Mouse (Mus musculus) liver, embryonic 12.5 days (tissue): ENCODE data around the gene Plagl1. TPM values are rescaled to one million over a fixed set of nuclear protein-coding genes. Genes with fewer than 3 reads are reported as not detected.

Experiments
- ATAC-seq: fragments of 200-750 bp; cut with Nextera tagmentation; 2 replicates; pipeline ENCODE4 v1.8.0; 2017; ENCODE audit warnings: moderate number of reproducible peaks, mild to moderate bottlenecking, moderate library complexity
- H3K27ac ChIP-seq: fragments of 300-500 bp; sonication (generic); 2 replicates; pipeline ENCODE4 v1.5.1; 2016; ENCODE audit warnings: mild to moderate bottlenecking
- H3K27me3 ChIP-seq: fragments of 300-500 bp; sonication (generic); replicated peaks from 2 replicates; pipeline ENCODE4 v1.6.1; 2016; ENCODE audit warnings: mild to moderate bottlenecking, moderate library complexity
- H3K36me3 ChIP-seq: fragments of 300-500 bp; sonication (generic); 2 replicates; pipeline ENCODE4 v1.6.1; 2016; ENCODE audit warnings: mild to moderate bottlenecking, moderate library complexity
- H3K4me1 ChIP-seq: fragments of 300-500 bp; sonication (generic); 2 replicates; pipeline ENCODE4 v1.6.1; 2016
- H3K4me2 ChIP-seq: fragments of 300-500 bp; sonication (generic); 2 replicates; pipeline ENCODE4 v1.6.1; 2016; ENCODE audit warnings: mild to moderate bottlenecking, moderate library complexity
- H3K4me3 ChIP-seq: fragments of 300-500 bp; sonication (generic); 2 replicates; pipeline ENCODE4 v1.5.1; 2016; ENCODE audit warnings: mild to moderate bottlenecking, moderate library complexity
- H3K9ac ChIP-seq: fragments of 300-500 bp; sonication (generic); 2 replicates; pipeline ENCODE4 v1.6.1; 2016; ENCODE audit warnings: mild to moderate bottlenecking, moderate library complexity
- H3K9me3 ChIP-seq: fragments of 300-500 bp; sonication (generic); replicated peaks from 2 replicates; pipeline ENCODE4 v1.6.1; 2016; ENCODE audit warnings: mild to moderate bottlenecking, moderate library complexity
- WGBS: fragments of 180-500 bp; shearing (Covaris S2); methylation state at CpG from one replicate; pipeline ENCODE4 v1.1.7; 2016; ENCODE audit not compliant: insufficient replicate concordance; 5-methylcytosine and 5-hydroxymethylcytosine counted together
- polyA plus RNA-seq: library from polyadenylated mRNA; unstranded; fragments of >200 nt; fragmentation: Nextera tagmentation; extraction: Ambion mirVana; gene quantifications from 2 replicates; pipeline ENCODE4 v1.2.1, GENCODE M21; 2016

Gene Plagl1
- polyA plus RNA-seq, 1 experiment from 2014 or later = 55.7 TPM

DNA sequence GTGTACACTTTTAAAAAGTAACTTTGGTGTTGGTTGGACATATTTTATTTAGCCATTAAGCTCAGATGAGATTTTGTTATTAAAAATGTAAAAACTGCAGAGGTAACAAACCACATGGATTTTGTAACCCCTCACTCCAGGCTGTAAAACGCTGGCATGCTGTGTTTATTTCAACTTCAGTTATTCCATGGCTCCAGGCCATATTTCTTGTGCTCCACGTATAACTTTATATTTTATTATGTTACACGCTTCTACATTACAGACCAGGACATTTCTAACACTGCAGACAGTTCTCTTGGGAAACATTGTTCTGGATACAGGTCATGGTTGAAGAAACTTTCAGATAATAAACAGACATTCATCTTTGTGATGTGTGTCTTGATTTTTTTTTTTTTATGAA, 32.7 kb downstream of the Plagl1 start:
- no peak overlapping the region for H3K9ac ChIP-seq
- H3K4me2 ChIP-seq = no peak overlapping the region
- WGBS = 62% methylated on average over 3 of the region's 3 CpGs
- no peak overlapping the region for H3K27ac ChIP-seq
- no peaks in the 10 kb centered on the region for H3K4me1 ChIP-seq
- no peaks in the 10 kb centered on the region for H3K36me3 ChIP-seq
- H3K4me3 ChIP-seq = no peak overlapping the region
- peaks cover 36% of the 10 kb centered on the region for H3K27me3 ChIP-seq
- H3K9me3 ChIP-seq = peaks cover 4% of the 10 kb centered on the region; the same call in 1 of the 2 replicates
- ATAC-seq = no peak

DNA sequence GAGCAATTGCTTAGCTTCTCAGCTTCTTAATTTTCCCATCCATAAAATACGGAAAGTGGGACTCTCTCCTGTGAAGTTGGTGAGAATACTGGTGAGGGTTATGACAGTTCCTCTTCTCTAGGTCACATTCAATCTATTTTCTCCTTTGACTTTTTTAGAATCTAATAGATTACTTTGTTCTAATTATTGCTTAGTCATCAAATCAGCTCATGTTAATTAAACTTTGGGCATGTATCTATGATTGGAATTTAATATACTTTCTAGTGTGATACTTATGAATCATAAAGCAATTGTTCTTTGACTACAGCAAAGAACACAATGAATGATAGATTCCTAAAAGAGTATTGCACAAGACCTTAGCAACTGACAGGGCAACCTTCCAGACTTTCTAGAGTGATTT, 38.6 kb downstream of the Plagl1 start:
- no peaks in the 10 kb centered on the region for H3K36me3 ChIP-seq
- 43% methylated on average over 1 of the region's 1 CpGs for WGBS

DNA sequence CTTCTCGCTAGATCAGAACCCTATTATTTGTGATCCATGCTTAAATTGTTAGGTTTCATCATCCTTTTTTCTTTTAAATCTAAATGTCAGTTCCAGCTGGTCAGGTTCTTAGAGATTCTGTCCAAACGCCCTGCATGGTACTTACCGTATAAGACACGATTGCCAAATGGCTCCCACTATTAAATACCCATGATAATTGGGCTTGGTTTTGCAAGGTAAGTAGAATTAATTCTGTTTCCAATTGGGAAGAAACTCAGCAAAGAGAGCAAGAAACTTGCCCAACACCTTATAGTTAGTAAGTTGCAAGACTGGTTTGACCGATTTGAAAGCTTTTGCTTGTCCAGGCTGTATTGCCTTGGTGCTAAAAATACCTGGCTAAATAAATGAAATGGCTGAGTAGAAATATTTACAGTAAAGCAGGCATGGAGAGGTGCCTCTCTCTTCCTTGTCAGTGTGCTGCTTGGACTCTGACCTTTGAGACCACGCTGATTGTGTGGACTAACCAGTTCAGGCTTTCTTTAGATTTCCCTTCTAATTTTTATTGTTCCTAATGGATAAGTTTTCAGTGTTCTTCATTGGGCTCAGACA, 39.9 kb downstream of the Plagl1 start:
- H3K36me3 ChIP-seq = no peaks in the 10 kb centered on the region
- no peak for ATAC-seq
- 66% methylated on average over 6 of the region's 6 CpGs for WGBS
- no peaks in the 10 kb centered on the region for H3K27me3 ChIP-seq
- no peak overlapping the region for H3K4me3 ChIP-seq
- no peaks in the 10 kb centered on the region for H3K4me1 ChIP-seq
- H3K9ac ChIP-seq = no peak overlapping the region
- H3K27ac ChIP-seq = no peak overlapping the region
- no peaks in the 10 kb centered on the region for H3K9me3 ChIP-seq
- H3K4me2 ChIP-seq = no peak overlapping the region

More for the DNA sequence above, 38.6 kb downstream of the Plagl1 start:
- H3K9ac ChIP-seq = no peak overlapping the region
- no peaks in the 10 kb centered on the region for H3K4me1 ChIP-seq
- 0 out of 2 replicates have a peak, but pooled peaks cover 3% of the 10 kb centered on the region for H3K27me3 ChIP-seq
- no peaks in the 10 kb centered on the region for H3K9me3 ChIP-seq
- H3K4me2 ChIP-seq = no peak overlapping the region
- H3K27ac ChIP-seq = no peak overlapping the region
- no peak for ATAC-seq
- no peak overlapping the region for H3K4me3 ChIP-seq

DNA sequence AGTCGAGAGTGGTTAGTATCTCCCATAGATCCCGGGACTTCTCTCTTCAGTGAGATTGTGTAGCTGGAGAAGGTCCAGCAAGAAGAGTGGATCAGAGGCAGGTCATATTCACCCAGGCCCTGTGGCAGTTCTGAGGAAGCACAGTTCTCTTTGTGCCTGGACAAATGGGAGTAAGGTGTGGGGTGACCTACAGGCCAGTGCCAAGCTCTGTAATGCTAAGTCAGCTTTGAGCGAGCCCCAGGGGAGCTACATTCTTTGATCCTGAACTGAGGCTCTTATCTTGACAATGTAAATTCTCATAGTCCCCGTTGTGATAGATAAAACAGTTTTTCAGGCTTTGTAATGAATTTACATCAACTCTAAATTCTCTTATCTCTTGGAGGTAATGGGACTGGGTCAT, 42.1 kb downstream of the Plagl1 start:
- Histone ChIP-seq H3K4me3 (no peak overlapping the region), H3K4me1 (no peaks in the 10 kb centered on the region), H3K27me3 (no peaks in the 10 kb centered on the region), H3K9ac (no peak overlapping the region), H3K36me3 (no peaks in the 10 kb centered on the region), H3K4me2 (no peak overlapping the region), H3K9me3 (no peaks in the 10 kb centered on the region), H3K27ac (no peak overlapping the region)
- no peak for ATAC-seq
- WGBS = 53% methylated on average over 4 of the region's 4 CpGs

DNA sequence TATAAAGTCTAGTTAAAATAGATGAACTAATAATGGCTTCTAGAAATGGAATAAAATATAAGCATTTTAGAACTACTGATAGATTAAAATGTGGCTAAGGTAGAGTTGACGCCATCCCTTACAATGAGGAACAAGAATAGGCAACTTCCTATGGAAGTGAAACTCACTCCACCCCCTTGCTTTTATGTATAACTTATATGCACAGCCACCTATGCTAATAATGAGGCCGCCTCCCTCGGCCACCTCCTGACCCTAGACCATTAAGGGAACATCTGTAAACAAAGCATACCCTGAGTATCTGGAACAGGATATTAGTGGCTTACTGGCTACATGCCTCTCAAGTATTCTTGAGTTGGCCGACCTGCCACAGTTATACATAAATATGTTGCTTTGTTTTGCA, 43.5 kb downstream of the Plagl1 start:
- no peak for ATAC-seq
- H3K27me3 ChIP-seq = no peaks in the 10 kb centered on the region
- WGBS = 62% methylated on average over 4 of the region's 4 CpGs

DNA sequence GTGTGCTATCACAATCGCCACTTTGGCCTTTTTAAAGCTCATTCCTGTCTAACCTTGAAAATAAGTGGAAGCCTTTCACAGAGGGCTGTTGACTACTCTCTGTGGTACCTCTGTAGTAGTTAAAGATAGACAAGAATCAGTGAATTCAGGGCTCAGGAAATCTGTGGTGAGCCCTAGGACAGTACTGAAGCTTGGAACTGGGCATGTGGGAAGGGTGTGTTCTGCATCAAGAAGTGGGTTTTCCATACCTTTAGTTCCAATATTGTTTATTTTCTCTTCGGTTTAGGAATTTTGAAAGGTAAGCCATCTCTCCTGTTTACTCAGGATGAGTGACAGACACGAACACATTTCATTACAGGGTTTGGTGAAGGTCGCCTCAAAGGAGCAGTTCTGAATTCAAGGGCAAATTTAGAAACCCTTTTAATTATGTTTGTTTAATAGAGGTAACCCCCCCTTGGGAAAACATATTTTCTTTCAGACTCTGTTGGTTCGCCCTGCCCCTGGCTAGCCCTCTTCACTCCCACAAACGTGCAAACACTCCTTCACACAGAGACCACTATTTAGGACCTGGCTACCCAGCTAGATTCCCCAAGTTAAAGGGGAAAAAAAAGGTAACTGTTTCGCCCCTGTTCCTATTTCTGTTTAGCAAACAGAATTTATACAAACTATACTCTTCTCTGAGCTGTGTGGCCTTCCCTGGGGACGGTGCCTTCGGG, 46.8 kb downstream of the Plagl1 start:
- no peak for ATAC-seq
- H3K9ac ChIP-seq = no peak overlapping the region
- no peak overlapping the region for H3K4me2 ChIP-seq
- WGBS = 63% methylated on average over 9 of the region's 9 CpGs
- no peaks in the 10 kb centered on the region for H3K9me3 ChIP-seq
- H3K27ac ChIP-seq = no peak overlapping the region
- no peak overlapping the region for H3K4me3 ChIP-seq
- H3K4me1 ChIP-seq = no peaks in the 10 kb centered on the region
- H3K36me3 ChIP-seq = no peaks in the 10 kb centered on the region
- H3K27me3 ChIP-seq = no peaks in the 10 kb centered on the region

More for the DNA sequence above, 43.5 kb downstream of the Plagl1 start:
- Histone ChIP-seq H3K4me2 (no peak overlapping the region), H3K9ac (no peak overlapping the region), H3K27ac (no peak overlapping the region), H3K9me3 (no peaks in the 10 kb centered on the region), H3K36me3 (no peaks in the 10 kb centered on the region), H3K4me3 (no peak overlapping the region), H3K4me1 (no peaks in the 10 kb centered on the region)

DNA sequence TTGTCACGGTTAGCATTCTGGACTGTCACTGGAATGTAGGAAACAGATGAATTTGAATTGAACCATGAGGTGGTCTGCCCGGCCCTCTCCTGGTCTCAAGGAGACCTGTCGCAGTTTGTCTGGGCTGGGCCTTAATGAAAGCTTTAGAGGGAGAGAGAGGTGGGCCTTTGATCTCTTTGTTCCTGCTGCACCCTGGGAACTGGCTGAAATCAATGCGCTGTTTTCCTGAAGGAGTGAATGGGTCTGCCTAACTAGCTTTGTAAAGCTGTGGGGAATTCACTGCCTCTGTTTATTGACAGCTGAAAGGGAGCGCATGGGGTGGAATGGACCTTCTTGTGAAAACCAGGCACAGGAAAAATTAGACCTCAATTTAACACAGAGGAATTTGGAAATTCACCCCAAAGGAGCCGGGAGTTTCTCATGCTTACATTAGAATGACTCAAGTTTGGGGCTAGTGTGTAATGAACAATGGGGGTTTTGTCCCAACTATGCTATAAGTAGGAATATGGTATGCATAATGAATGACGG, 47.8 kb downstream of the Plagl1 start:
- Histone ChIP-seq H3K9ac (no peak overlapping the region), H3K4me1 (no peaks in the 10 kb centered on the region), H3K36me3 (no peaks in the 10 kb centered on the region), H3K4me3 (no peak overlapping the region), H3K9me3 (no peaks in the 10 kb centered on the region), H3K27ac (no peak overlapping the region), H3K27me3 (no peaks in the 10 kb centered on the region), H3K4me2 (no peak overlapping the region)
- ATAC-seq = no peak
- 61% methylated on average over 7 of the region's 7 CpGs for WGBS

DNA sequence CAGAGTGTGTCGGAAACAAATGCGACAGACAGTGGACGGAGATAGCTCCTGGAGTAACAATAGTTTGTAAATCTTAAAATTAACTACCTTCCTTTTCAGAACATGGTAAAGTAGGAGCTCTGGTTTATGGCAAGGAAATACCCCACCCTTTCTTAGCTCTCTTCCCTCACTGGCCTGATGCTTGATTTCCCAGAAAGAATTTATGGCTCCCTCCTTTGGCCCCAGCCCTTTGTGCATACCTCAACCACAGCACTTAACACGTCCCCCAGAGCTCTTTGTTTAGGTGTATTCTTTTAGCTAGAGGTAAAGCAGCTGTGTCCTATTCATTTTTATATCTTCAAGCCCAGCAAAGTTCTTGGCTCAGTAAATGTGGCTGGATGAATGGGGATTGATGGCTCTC, 48.5 kb downstream of the Plagl1 start:
- no peak overlapping the region for H3K9ac ChIP-seq
- WGBS = 57% methylated on average over 4 of the region's 4 CpGs
- no peaks in the 10 kb centered on the region for H3K4me1 ChIP-seq
- ATAC-seq = no peak
- H3K4me3 ChIP-seq = no peak overlapping the region
- H3K27me3 ChIP-seq = no peaks in the 10 kb centered on the region
- H3K36me3 ChIP-seq = no peaks in the 10 kb centered on the region
- no peak overlapping the region for H3K4me2 ChIP-seq
- H3K9me3 ChIP-seq = no peaks in the 10 kb centered on the region
- no peak overlapping the region for H3K27ac ChIP-seq

DNA sequence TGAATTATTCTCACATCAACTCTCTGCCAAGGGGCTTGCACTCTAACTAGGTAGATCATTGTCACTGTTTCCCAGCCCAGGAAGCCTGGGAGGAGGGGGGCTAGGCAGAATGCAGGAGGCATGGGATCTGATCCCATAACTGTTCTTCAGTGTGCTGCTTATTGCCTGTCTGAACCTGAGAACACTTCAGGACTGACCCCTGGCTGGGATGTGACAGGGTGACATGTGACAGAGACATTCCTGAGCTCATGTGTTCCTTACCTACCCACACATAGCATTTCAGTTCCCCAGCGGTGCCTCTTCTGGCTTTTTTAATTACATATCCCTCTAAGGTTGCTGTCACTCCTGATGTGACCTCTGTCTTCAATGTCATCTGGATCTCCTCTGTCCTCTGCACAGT, 49.5 kb downstream of the Plagl1 start:
- 50% methylated on average over 1 of the region's 1 CpGs for WGBS
- H3K4me1 ChIP-seq = no peaks in the 10 kb centered on the region
- H3K4me3 ChIP-seq = no peak overlapping the region
- no peak overlapping the region for H3K9ac ChIP-seq
- H3K9me3 ChIP-seq = no peaks in the 10 kb centered on the region
- H3K36me3 ChIP-seq = no peaks in the 10 kb centered on the region
- no peak overlapping the region for H3K4me2 ChIP-seq
- no peak overlapping the region for H3K27ac ChIP-seq
- ATAC-seq = no peak
- no peaks in the 10 kb centered on the region for H3K27me3 ChIP-seq

DNA sequence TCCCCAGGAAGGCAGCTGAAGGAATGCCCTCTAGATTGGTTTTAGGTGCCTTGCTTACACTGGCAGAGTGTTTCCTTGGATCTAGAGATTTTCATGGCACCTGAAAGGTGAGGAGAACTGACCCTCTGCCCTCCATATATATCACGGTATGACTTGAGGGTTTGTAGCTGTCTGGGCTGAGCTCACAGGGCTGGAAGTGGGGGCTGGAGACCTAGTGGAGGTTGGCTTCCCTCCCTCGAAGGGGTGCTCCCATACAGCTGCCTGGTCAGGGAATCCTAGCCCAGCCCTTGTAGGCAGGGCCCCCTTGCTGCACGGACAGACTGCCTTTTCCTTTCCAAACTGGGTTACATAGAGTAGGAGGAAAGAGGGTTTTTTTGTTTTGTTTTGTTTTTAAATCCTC, 52.5 kb downstream of the Plagl1 start:
- H3K27ac ChIP-seq = no peak overlapping the region
- no peak overlapping the region for H3K9ac ChIP-seq
- no peak overlapping the region for H3K4me2 ChIP-seq
- H3K4me1 ChIP-seq = peaks cover 3% of the 10 kb centered on the region; the same call in 1 of the 2 replicates
- 41% methylated on average over 3 of the region's 3 CpGs for WGBS
- no peaks in the 10 kb centered on the region for H3K27me3 ChIP-seq
- H3K36me3 ChIP-seq = no peaks in the 10 kb centered on the region
- H3K9me3 ChIP-seq = no peaks in the 10 kb centered on the region
- no peak overlapping the region for H3K4me3 ChIP-seq
- no peak for ATAC-seq

DNA sequence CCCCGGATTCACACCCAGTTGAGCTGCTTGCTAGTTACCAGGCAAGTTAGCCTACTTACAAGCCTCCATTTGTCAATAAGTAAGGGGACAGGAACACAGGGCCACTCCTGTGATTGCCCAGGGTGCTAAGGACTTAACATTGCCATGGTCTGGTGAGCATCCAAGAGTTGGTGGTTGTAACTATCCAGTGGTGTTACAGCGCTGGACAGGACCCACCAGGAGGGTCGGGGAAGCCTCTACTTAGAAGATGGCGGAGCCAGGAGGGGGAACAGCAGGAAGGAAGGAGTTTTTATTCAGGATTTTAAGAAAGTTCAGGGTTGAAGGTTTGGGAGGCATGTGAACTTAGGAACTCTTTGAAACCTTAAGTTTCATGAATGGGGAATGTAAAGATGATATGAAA, 53.3 kb downstream of the Plagl1 start:
- Histone ChIP-seq H3K4me2 (no peak overlapping the region), H3K4me1 (peaks cover 3% of the 10 kb centered on the region; the same call in 1 of the 2 replicates), H3K27me3 (no peaks in the 10 kb centered on the region), H3K27ac (no peak overlapping the region), H3K9me3 (no peaks in the 10 kb centered on the region), H3K4me3 (no peak overlapping the region), H3K36me3 (no peaks in the 10 kb centered on the region), H3K9ac (no peak overlapping the region)
- ATAC-seq = no peak
- 71% methylated on average over 4 of the region's 4 CpGs for WGBS

DNA sequence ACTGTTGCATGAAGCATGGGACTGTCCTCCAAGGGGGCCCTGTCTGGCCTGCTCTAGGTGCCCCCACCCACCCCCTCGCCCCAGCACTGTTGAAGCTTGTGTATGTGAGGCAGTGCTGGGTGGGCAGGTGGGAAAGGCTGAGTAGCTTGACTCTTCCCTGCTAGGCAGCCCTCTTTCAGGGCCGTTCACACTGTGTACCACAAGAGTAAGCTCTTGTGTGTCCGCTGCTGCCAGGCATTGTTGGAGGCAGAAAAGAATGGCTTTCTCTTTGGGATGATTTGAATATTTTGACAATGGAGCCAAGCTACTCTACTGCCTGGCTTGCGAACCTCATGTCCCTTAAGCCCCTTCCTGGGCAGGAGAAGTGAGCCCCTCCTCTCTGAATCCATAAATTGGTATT, 54.7 kb downstream of the Plagl1 start:
- Histone ChIP-seq H3K9ac (no peak overlapping the region), H3K27ac (no peak overlapping the region), H3K4me1 (peaks cover 3% of the 10 kb centered on the region; the same call in 1 of the 2 replicates), H3K36me3 (no peaks in the 10 kb centered on the region), H3K9me3 (no peaks in the 10 kb centered on the region), H3K4me3 (no peak overlapping the region), H3K4me2 (no peak overlapping the region), H3K27me3 (no peaks in the 10 kb centered on the region)
- ATAC-seq = no peak
- 58% methylated on average over 4 of the region's 4 CpGs for WGBS
